Mouse (Mus musculus): ENCODE measurements around the gene Dexi. TPM values are rescaled to one million over a fixed set of nuclear protein-coding genes. Genes with fewer than 3 reads are reported as not detected.

Gene Dexi
- polyA plus RNA-seq, 1 experiment = 38.3 TPM

GRCm38 (mm10) chr16:10518030-10518429, 24.8 kb downstream of the Dexi start:
- no peaks in the 10 kb centered on the region for H3K4me1 ChIP-seq (ENCODE audit: control insufficient read depth, insufficient read depth, insufficient read length, low read length)
- no peaks in the 10 kb centered on the region for H3K27me3 ChIP-seq (ENCODE audit: control insufficient read depth, insufficient read depth, low read length)
- TF ChIP-seq POLR2A (IDR thresholded peaks at IDR 0.05; ENCODE audit: low read depth, low read length) = no peak
- TF ChIP-seq CTCF (IDR thresholded peaks at IDR 0.05; ENCODE audit: extremely low read depth, insufficient read length, insufficient replicate concordance, low read depth, low read length) = no peak
- no peak overlapping the region for H3K27ac ChIP-seq (ENCODE audit: insufficient read depth, low read depth, low read length)
- 64% methylated on average over 5 of the region's 5 CpGs for WGBS
- H3K36me3 ChIP-seq (ENCODE audit: control insufficient read depth, insufficient read depth, low read length) = peaks cover 37% of the 10 kb centered on the region
- H3K4me3 ChIP-seq (ENCODE audit: low read depth, low read length) = no peak overlapping the region

GRCm38 (mm10) chr16:10515953-10516572, 26.8 kb downstream of the Dexi start:
- peaks cover 47% of the 10 kb centered on the region for H3K36me3 ChIP-seq (ENCODE audit: control insufficient read depth, insufficient read depth, low read length)
- no peaks in the 10 kb centered on the region for H3K4me1 ChIP-seq (ENCODE audit: control insufficient read depth, insufficient read depth, insufficient read length, low read length)
- no peaks in the 10 kb centered on the region for H3K27me3 ChIP-seq (ENCODE audit: control insufficient read depth, insufficient read depth, low read length)
- H3K27ac ChIP-seq (ENCODE audit: insufficient read depth, low read depth, low read length) = no peak overlapping the region
- TF ChIP-seq CTCF (IDR thresholded peaks at IDR 0.05; ENCODE audit: extremely low read depth, insufficient read length, insufficient replicate concordance, low read depth, low read length) (no peak), POLR2A (IDR thresholded peaks at IDR 0.05; ENCODE audit: low read depth, low read length) (no peak)
- 79% methylated on average over 12 of the region's 12 CpGs for WGBS
- H3K4me3 ChIP-seq (ENCODE audit: low read depth, low read length) = no peak overlapping the region

GRCm38 (mm10) chr16:10511134-10511520, 31.7 kb downstream of the Dexi start:
- WGBS = 86% methylated on average over 12 of the region's 12 CpGs
- TF ChIP-seq CTCF (IDR thresholded peaks at IDR 0.05; ENCODE audit: extremely low read depth, insufficient read length, insufficient replicate concordance, low read depth, low read length) = no peak
- no peak for TF ChIP-seq POLR2A (IDR thresholded peaks at IDR 0.05; ENCODE audit: low read depth, low read length)
- Histone ChIP-seq H3K27ac (ENCODE audit: insufficient read depth, low read depth, low read length) (no peak overlapping the region), H3K27me3 (ENCODE audit: control insufficient read depth, insufficient read depth, low read length) (no peaks in the 10 kb centered on the region), H3K4me3 (ENCODE audit: low read depth, low read length) (no peak overlapping the region), H3K36me3 (ENCODE audit: control insufficient read depth, insufficient read depth, low read length) (peaks cover 33% of the 10 kb centered on the region), H3K4me1 (ENCODE audit: control insufficient read depth, insufficient read depth, insufficient read length, low read length) (no peaks in the 10 kb centered on the region)

- WGBS = 50% methylated on average over 14 of the region's 14 CpGs
- Histone ChIP-seq H3K4me1 (ENCODE audit: control insufficient read depth, insufficient read depth, insufficient read length, low read length) (no peaks in the 10 kb centered on the region), H3K36me3 (ENCODE audit: control insufficient read depth, insufficient read depth, low read length) (peaks cover 34% of the 10 kb centered on the region), H3K27me3 (ENCODE audit: control insufficient read depth, insufficient read depth, low read length) (no peaks in the 10 kb centered on the region), H3K27ac (ENCODE audit: insufficient read depth, low read depth, low read length) (no peak overlapping the region), H3K4me3 (ENCODE audit: low read depth, low read length) (no peak overlapping the region)
- TF ChIP-seq CTCF (IDR thresholded peaks at IDR 0.05; ENCODE audit: extremely low read depth, insufficient read length, insufficient replicate concordance, low read depth, low read length) (no peak), POLR2A (IDR thresholded peaks at IDR 0.05; ENCODE audit: low read depth, low read length) (no peak)
These were observed 32.2 kb downstream of the Dexi start for GRCm38 (mm10) chr16:10510477-10511133.

- H3K27me3 ChIP-seq (ENCODE audit: control insufficient read depth, insufficient read depth, low read length) = no peaks in the 10 kb centered on the region
- peaks cover 30% of the 10 kb centered on the region for H3K36me3 ChIP-seq (ENCODE audit: control insufficient read depth, insufficient read depth, low read length)
- no peak overlapping the region for H3K4me3 ChIP-seq (ENCODE audit: low read depth, low read length)
- H3K27ac ChIP-seq (ENCODE audit: insufficient read depth, low read depth, low read length) = no peak overlapping the region
- 70% methylated on average over 6 of the region's 6 CpGs for WGBS
- no peak for TF ChIP-seq CTCF (IDR thresholded peaks at IDR 0.05; ENCODE audit: extremely low read depth, insufficient read length, insufficient replicate concordance, low read depth, low read length)
- no peak for TF ChIP-seq POLR2A (IDR thresholded peaks at IDR 0.05; ENCODE audit: low read depth, low read length)
- no peaks in the 10 kb centered on the region for H3K4me1 ChIP-seq (ENCODE audit: control insufficient read depth, insufficient read depth, insufficient read length, low read length)
These were observed 34.2 kb downstream of the Dexi start for GRCm38 (mm10) chr16:10508691-10509090.

- WGBS = 67% methylated on average over 4 of the region's 4 CpGs
- no peak for TF ChIP-seq POLR2A (IDR thresholded peaks at IDR 0.05; ENCODE audit: low read depth, low read length)
- no peak for TF ChIP-seq CTCF (IDR thresholded peaks at IDR 0.05; ENCODE audit: extremely low read depth, insufficient read length, insufficient replicate concordance, low read depth, low read length)
- Histone ChIP-seq H3K4me3 (ENCODE audit: low read depth, low read length) (no peak overlapping the region), H3K27me3 (ENCODE audit: control insufficient read depth, insufficient read depth, low read length) (no peaks in the 10 kb centered on the region), H3K27ac (ENCODE audit: insufficient read depth, low read depth, low read length) (no peak overlapping the region), H3K4me1 (ENCODE audit: control insufficient read depth, insufficient read depth, insufficient read length, low read length) (no peaks in the 10 kb centered on the region), H3K36me3 (ENCODE audit: control insufficient read depth, insufficient read depth, low read length) (peaks cover 33% of the 10 kb centered on the region)
These were observed 35.4 kb downstream of the Dexi start for GRCm38 (mm10) chr16:10507445-10507844.

GRCm38 (mm10) chr16:10503058-10503457, 39.8 kb downstream of the Dexi start:
- peaks cover 28% of the 10 kb centered on the region for H3K36me3 ChIP-seq (ENCODE audit: control insufficient read depth, insufficient read depth, low read length)
- TF ChIP-seq POLR2A (IDR thresholded peaks at IDR 0.05; ENCODE audit: low read depth, low read length) (no peak), CTCF (IDR thresholded peaks at IDR 0.05; ENCODE audit: extremely low read depth, insufficient read length, insufficient replicate concordance, low read depth, low read length) (peak; percentile 29; the same call in 1 of the 2 replicates)
- H3K27ac ChIP-seq (ENCODE audit: insufficient read depth, low read depth, low read length) = no peak overlapping the region
- H3K4me1 ChIP-seq (ENCODE audit: control insufficient read depth, insufficient read depth, insufficient read length, low read length) = peaks cover 3% of the 10 kb centered on the region; the same call in 1 of the 2 replicates
- no peak overlapping the region for H3K4me3 ChIP-seq (ENCODE audit: low read depth, low read length)
- 62% methylated on average over 2 of the region's 2 CpGs for WGBS
- H3K27me3 ChIP-seq (ENCODE audit: control insufficient read depth, insufficient read depth, low read length) = no peaks in the 10 kb centered on the region
